Mouse (Mus musculus): ENCODE measurements around the gene Hus1b. TPM values are rescaled to one million over a fixed set of nuclear protein-coding genes. Genes with fewer than 3 reads are reported as not detected.

The Hus1b gene
- total and polyA plus RNA-seq, 2 experiments = 0.07 to 0.55 TPM

DNA sequence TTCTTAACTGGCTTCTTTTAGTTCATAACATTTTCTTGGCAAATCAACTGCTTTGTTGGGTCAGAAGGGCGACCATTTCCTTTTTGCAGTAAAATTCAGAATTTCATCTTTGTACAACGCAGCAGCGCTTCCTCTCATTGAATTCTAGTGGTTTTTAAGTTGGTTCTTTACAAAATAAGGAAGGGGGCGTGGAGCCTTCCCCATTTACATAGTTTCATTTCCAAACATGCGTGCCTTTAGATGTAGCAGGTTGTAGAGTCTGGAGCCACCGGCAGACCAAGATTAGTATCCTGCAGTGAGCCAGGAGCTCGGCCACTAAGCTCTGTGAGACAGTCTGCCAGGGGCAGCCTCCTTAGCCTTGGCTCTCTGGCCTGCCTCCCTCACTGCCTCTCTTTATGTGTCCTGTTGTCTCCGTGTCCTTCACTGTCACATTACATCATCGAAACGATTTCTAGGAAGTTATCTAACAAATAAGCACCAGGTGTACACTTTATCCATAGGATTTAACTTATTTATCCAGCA lies 39.4 kb upstream of the Hus1b start:
- H3K9ac ChIP-seq (ENCODE audit: low read depth, low read length) = no peak overlapping the region
- no peak for TF ChIP-seq POLR2A (IDR thresholded peaks at IDR 0.05; ENCODE audit: extremely low read depth, insufficient read depth, low read length)
- TF ChIP-seq CTCF (IDR thresholded peaks at IDR 0.05; ENCODE audit: low read depth, low read length) = no peak
- 73% methylated on average over 10 of the region's 10 CpGs for WGBS
- no peaks in the 10 kb centered on the region for H3K79me2 ChIP-seq (ENCODE audit: control insufficient read depth, insufficient read depth, low read length)
- no peak for DNase-seq (ENCODE audit: extremely low read depth, low read depth, low spot score)
- no peak overlapping the region for H3K4me3 ChIP-seq (ENCODE audit: insufficient read depth, low read depth, low read length)
- no peaks in the 10 kb centered on the region for H3K27me3 ChIP-seq (ENCODE audit: control insufficient read depth, insufficient read depth, low read length)
- H3K36me3 ChIP-seq (ENCODE audit: control insufficient read depth, insufficient read depth, low read length) = no peaks in the 10 kb centered on the region
- peaks cover 2% of the 10 kb centered on the region; the same call in 1 of the 2 replicates for H3K4me1 ChIP-seq (ENCODE audit: control insufficient read depth, insufficient read depth, low read length)
- H3K27ac ChIP-seq (replicated peaks; ENCODE audit: insufficient read depth, low read depth, low read length) = no peak overlapping the region

- no peak for TF ChIP-seq POLR2A (IDR thresholded peaks at IDR 0.05; ENCODE audit: extremely low read depth, insufficient read depth, low read length)
- TF ChIP-seq CTCF (IDR thresholded peaks at IDR 0.05; ENCODE audit: low read depth, low read length) = no peak
- no peaks in the 10 kb centered on the region for H3K27me3 ChIP-seq (ENCODE audit: control insufficient read depth, insufficient read depth, low read length)
- H3K4me1 ChIP-seq (ENCODE audit: control insufficient read depth, insufficient read depth, low read length) = peaks cover 2% of the 10 kb centered on the region; the same call in 1 of the 2 replicates
- WGBS = 24% methylated on average over 27 of the region's 27 CpGs
- H3K27ac ChIP-seq (replicated peaks; ENCODE audit: insufficient read depth, low read depth, low read length) = peak overlapping the region; percentile 64
- H3K36me3 ChIP-seq (ENCODE audit: control insufficient read depth, insufficient read depth, low read length) = no peaks in the 10 kb centered on the region
- H3K9ac ChIP-seq (ENCODE audit: low read depth, low read length) = peak overlapping the region; percentile 53
- H3K4me3 ChIP-seq (ENCODE audit: insufficient read depth, low read depth, low read length) = peak overlapping the region; percentile 56
- no peaks in the 10 kb centered on the region for H3K79me2 ChIP-seq (ENCODE audit: control insufficient read depth, insufficient read depth, low read length)
- DNase-seq (ENCODE audit: extremely low read depth, low read depth, low spot score) = no peak
Measured at GRCm38 (mm10) chr13:30985598-30986466, 38.3 kb upstream of the Hus1b start.

DNA sequence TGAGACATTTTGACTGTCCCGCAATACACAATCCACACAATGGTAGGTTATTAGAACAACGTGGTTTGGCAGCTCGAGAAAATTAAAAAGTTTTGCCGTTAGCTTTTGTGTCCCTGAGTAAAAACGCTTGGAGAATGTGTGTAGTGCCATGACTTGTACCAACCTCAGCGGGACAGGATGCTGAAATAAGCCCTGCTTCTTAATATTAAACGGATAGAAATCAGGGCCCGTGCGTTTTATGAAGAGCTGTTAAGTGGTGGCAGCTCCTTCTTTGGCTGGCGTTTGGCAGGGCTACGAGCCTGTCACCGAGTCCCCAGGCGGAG lies 37.7 kb upstream of the Hus1b start:
- no peaks in the 10 kb centered on the region for H3K27me3 ChIP-seq (ENCODE audit: control insufficient read depth, insufficient read depth, low read length)
- TF ChIP-seq POLR2A (IDR thresholded peaks at IDR 0.05; ENCODE audit: extremely low read depth, insufficient read depth, low read length) (no peak), CTCF (IDR thresholded peaks at IDR 0.05; ENCODE audit: low read depth, low read length) (no peak)
- H3K36me3 ChIP-seq (ENCODE audit: control insufficient read depth, insufficient read depth, low read length) = no peaks in the 10 kb centered on the region
- WGBS = 17% methylated on average over 13 of the region's 13 CpGs
- peaks cover 2% of the 10 kb centered on the region; the same call in 1 of the 2 replicates for H3K4me1 ChIP-seq (ENCODE audit: control insufficient read depth, insufficient read depth, low read length)
- H3K4me3 ChIP-seq (ENCODE audit: insufficient read depth, low read depth, low read length) = peak overlapping the region; percentile 56
- peak overlapping the region; percentile 40; the same call in 1 of the 2 replicates for H3K9ac ChIP-seq (ENCODE audit: low read depth, low read length)
- no peaks in the 10 kb centered on the region for H3K79me2 ChIP-seq (ENCODE audit: control insufficient read depth, insufficient read depth, low read length)
- no peak for DNase-seq (ENCODE audit: extremely low read depth, low read depth, low spot score)
- peak overlapping the region; percentile 64; the same call in 1 of the 2 replicates for H3K27ac ChIP-seq (replicated peaks; ENCODE audit: insufficient read depth, low read depth, low read length)

GRCm38 (mm10) chr13:30981666-30982065 lies 34.1 kb upstream of the Hus1b start:
- Histone ChIP-seq H3K4me1 (ENCODE audit: control insufficient read depth, insufficient read depth, low read length) (peaks cover 1% of the 10 kb centered on the region; the same call in 1 of the 2 replicates), H3K9ac (ENCODE audit: low read depth, low read length) (no peak overlapping the region), H3K36me3 (ENCODE audit: control insufficient read depth, insufficient read depth, low read length) (no peaks in the 10 kb centered on the region), H3K79me2 (ENCODE audit: control insufficient read depth, insufficient read depth, low read length) (no peaks in the 10 kb centered on the region), H3K27me3 (ENCODE audit: control insufficient read depth, insufficient read depth, low read length) (no peaks in the 10 kb centered on the region), H3K4me3 (ENCODE audit: insufficient read depth, low read depth, low read length) (no peak overlapping the region), H3K27ac (replicated peaks; ENCODE audit: insufficient read depth, low read depth, low read length) (no peak overlapping the region)
- TF ChIP-seq CTCF (IDR thresholded peaks at IDR 0.05; ENCODE audit: low read depth, low read length) = peak; percentile 66; the same call in 1 of the 2 replicates
- no peak for TF ChIP-seq POLR2A (IDR thresholded peaks at IDR 0.05; ENCODE audit: extremely low read depth, insufficient read depth, low read length)
- WGBS = 55% methylated on average over 1 of the region's 1 CpGs
- peak; percentile 38 for DNase-seq (ENCODE audit: extremely low read depth, low read depth, low spot score)

GRCm38 (mm10) chr13:30978224-30978623 lies 30.7 kb upstream of the Hus1b start:
- TF ChIP-seq CTCF (IDR thresholded peaks at IDR 0.05; ENCODE audit: low read depth, low read length) = no peak
- no peak for TF ChIP-seq POLR2A (IDR thresholded peaks at IDR 0.05; ENCODE audit: extremely low read depth, insufficient read depth, low read length)

More at GRCm38 (mm10) chr13:30978224-30978623, 30.7 kb upstream of the Hus1b start:
- no peak overlapping the region for H3K27ac ChIP-seq (replicated peaks; ENCODE audit: insufficient read depth, low read depth, low read length)
- no peak for DNase-seq (ENCODE audit: extremely low read depth, low read depth, low spot score)
- no peaks in the 10 kb centered on the region for H3K36me3 ChIP-seq (ENCODE audit: control insufficient read depth, insufficient read depth, low read length)
- no peaks in the 10 kb centered on the region for H3K79me2 ChIP-seq (ENCODE audit: control insufficient read depth, insufficient read depth, low read length)
- WGBS = 84% methylated on average over 4 of the region's 4 CpGs
- peaks cover 4% of the 10 kb centered on the region for H3K4me1 ChIP-seq (ENCODE audit: control insufficient read depth, insufficient read depth, low read length)
- H3K9ac ChIP-seq (ENCODE audit: low read depth, low read length) = no peak overlapping the region
- H3K4me3 ChIP-seq (ENCODE audit: insufficient read depth, low read depth, low read length) = no peak overlapping the region
- H3K27me3 ChIP-seq (ENCODE audit: control insufficient read depth, insufficient read depth, low read length) = no peaks in the 10 kb centered on the region
